Mouse (Mus musculus): ENCODE results near the gene Krtap14. TPM values are rescaled to one million over a fixed set of nuclear protein-coding genes. Genes with fewer than 3 reads are reported as not detected.

Krtap14 gene
- polyA plus RNA-seq (2021; fragmentation: Nextera tagmentation): not detected in 2 replicates
- long read RNA-seq, experiment 1: 0 reads
- long read RNA-seq, experiment 2: 0 reads

GRCm38 (mm10) chr16:88826095-88826652 is at the start of gene Krtap14:
Gene Krtap14, minus strand, starts transcription at chr16:88826145.

GRCm38 (mm10) chr16:88874169-88874568 is 48.2 kb upstream of the Krtap14 start, which contains the start of gene Krtap19-2:
Gene Krtap19-2, minus strand, starts transcription at chr16:88874269.

DNA sequence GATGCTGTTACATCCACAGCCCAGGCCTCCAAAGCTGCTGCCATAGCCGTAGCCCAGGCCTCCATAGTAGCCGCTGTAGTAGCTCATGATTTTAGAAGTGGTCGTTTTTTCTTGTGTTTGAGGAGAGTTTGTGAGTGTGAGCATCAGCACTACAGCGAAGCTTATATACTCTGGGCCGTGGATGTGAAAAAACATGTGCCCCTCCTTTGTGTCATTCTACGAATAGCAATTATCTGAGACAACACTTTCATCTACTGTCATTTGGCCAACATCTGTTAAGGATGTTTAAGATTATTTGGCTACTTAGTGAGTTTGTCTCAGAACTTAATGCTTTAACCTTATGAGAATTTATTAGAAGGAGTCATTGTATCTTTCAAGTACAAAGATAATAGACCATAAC is 43.4 kb upstream of the Krtap14 start, which contains the start of gene Krtap19-1:
TSS of gene Krtap19-1 (minus strand) at position 101 of the 400 bp plus-strand sequence.

GRCm38 (mm10) chr16:88820066-88820465 is 5.9 kb downstream of the Krtap14 start, which contains the start of gene Krtap15:
Gene Krtap15, plus strand, starts transcription at chr16:88820215.

DNA sequence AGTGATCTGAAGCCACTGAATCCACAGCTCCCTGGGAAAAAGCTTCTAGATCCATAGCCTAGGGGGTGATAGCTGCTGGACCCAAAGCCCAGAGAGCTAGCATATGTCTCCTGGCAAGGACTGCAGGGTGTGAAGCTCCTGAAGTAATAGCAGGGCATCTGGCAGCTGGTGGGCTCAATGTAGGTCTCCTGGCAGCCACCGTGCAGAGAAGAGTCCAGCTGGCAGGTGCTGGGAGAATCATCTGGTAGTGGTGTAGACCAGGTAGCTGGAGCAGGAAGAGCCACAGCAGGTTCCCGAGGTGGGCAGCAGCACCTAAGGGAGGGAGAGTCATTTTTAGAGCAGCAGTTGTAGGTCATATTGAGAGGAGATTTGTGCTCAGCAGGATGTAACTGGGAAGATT is 14.1 kb downstream of the Krtap14 start, which contains the start of gene Gm20741:
TSS of gene Gm20741 (minus strand) at position 394 of the 400 bp plus-strand sequence.

DNA sequence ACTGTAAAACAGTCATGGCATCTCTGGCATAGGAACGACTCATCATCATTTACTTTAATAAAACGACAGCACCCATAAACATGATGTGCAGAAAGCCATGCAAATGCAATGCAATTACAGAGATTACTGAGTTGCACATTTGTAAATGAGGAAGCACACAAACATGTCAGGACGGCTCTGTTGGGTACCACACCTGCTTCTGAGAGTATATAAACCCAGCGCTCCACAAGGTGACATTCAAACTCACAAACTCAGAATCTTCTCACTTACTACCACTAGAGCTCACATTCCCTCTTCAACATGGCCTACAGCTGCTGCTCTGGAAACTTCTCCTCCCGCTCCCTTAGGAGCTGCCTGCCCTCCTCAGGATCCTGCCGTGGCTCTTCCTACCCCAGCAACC is 48.3 kb downstream of the Krtap14 start, which contains the start of gene Gm5965:
TSS of gene Gm5965 (plus strand) at position 301 of the 400 bp plus-strand sequence.

GRCm38 (mm10) chr16:88774106-88774505 is 51.8 kb downstream of the Krtap14 start, which contains the start of gene 2310057N15Rik:
Gene 2310057N15Rik, minus strand, starts transcription at chr16:88774206.

Other genes with a start within 250 kb of the Krtap14 start
- gene Krtap24-1, start 213.9 kb downstream of the Krtap14 start, polyA plus RNA-seq (2021; fragmentation: Nextera tagmentation): not detected in 2 replicates
- gene 2310079G19Rik, start 198.5 kb downstream of the Krtap14 start, polyA plus RNA-seq (2021; fragmentation: Nextera tagmentation): not detected in 2 replicates
- gene Krtap26-1, start 178.3 kb downstream of the Krtap14 start, polyA plus RNA-seq (2021; fragmentation: Nextera tagmentation): not detected in 2 replicates
- not detected in 2 replicates for gene Krtap27-1, start 154.5 kb downstream of the Krtap14 start, polyA plus RNA-seq (2021; fragmentation: Nextera tagmentation)
- not detected in 2 replicates for gene 2310061N02Rik, start 118.2 kb downstream of the Krtap14 start, polyA plus RNA-seq (2021; fragmentation: Nextera tagmentation)
- gene Krtap13-1, start 97.3 kb downstream of the Krtap14 start, polyA plus RNA-seq (2021; fragmentation: Nextera tagmentation): not detected in 2 replicates
- gene Krtap13, start 74.5 kb downstream of the Krtap14 start, polyA plus RNA-seq (2021; fragmentation: Nextera tagmentation): not detected in 2 replicates
- gene 2310034C09Rik, start 67.3 kb downstream of the Krtap14 start, polyA plus RNA-seq (2021; fragmentation: Nextera tagmentation): not detected in 2 replicates
- not detected in 2 replicates for gene 2310057N15Rik, start 51.9 kb downstream of the Krtap14 start, polyA plus RNA-seq (2021; fragmentation: Nextera tagmentation)
- gene Gm5965, start 48.2 kb downstream of the Krtap14 start, polyA plus RNA-seq (2021; fragmentation: Nextera tagmentation): not detected in 2 replicates
- not detected in 2 replicates for gene Gm20741, start 13.9 kb downstream of the Krtap14 start, polyA plus RNA-seq (2021; fragmentation: Nextera tagmentation)
- not detected in 2 replicates for gene Krtap15, start 5.9 kb downstream of the Krtap14 start, polyA plus RNA-seq (2021; fragmentation: Nextera tagmentation)
- gene Krtap19-1, start 43.3 kb upstream of the Krtap14 start, polyA plus RNA-seq (2021; fragmentation: Nextera tagmentation): not detected in 2 replicates
- gene Krtap19-2, start 48.1 kb upstream of the Krtap14 start, polyA plus RNA-seq (2021; fragmentation: Nextera tagmentation): not detected in 2 replicates
- not detected in 2 replicates for gene Krtap19-3, start 51.9 kb upstream of the Krtap14 start, polyA plus RNA-seq (2021; fragmentation: Nextera tagmentation)
- not detected in 2 replicates for gene Krtap19-4, start 58.9 kb upstream of the Krtap14 start, polyA plus RNA-seq (2021; fragmentation: Nextera tagmentation)
- gene Krtap19-5, start 70.3 kb upstream of the Krtap14 start, polyA plus RNA-seq (2021; fragmentation: Nextera tagmentation): not detected in 2 replicates
- not detected in 2 replicates for gene Krtap19-9b, start 106.1 kb upstream of the Krtap14 start, polyA plus RNA-seq (2021; fragmentation: Nextera tagmentation)
- gene Krtap16-3, start 136.7 kb upstream of the Krtap14 start, polyA plus RNA-seq (2021; fragmentation: Nextera tagmentation): not detected in 2 replicates
- not detected in 2 replicates for gene Krtap22-2, start 184.6 kb upstream of the Krtap14 start, polyA plus RNA-seq (2021; fragmentation: Nextera tagmentation)
- gene Gm10229, start 189.1 kb upstream of the Krtap14 start, polyA plus RNA-seq (2021; fragmentation: Nextera tagmentation): not detected in 2 replicates
- gene Krtap6-1, start 205.6 kb upstream of the Krtap14 start, polyA plus RNA-seq (2021; fragmentation: Nextera tagmentation): not detected in 2 replicates
- gene Gm10228, start 215.3 kb upstream of the Krtap14 start, polyA plus RNA-seq (2021; fragmentation: Nextera tagmentation): not detected in 2 replicates
- gene Krtap6-5, start 221.7 kb upstream of the Krtap14 start, polyA plus RNA-seq (2021; fragmentation: Nextera tagmentation): not detected in 2 replicates
- gene 1110025L11Rik, start 237.9 kb upstream of the Krtap14 start, polyA plus RNA-seq (2021; fragmentation: Nextera tagmentation): not detected in 2 replicates

Measured in layer of hippocampus, adult 6 months (tissue).